Mouse (Mus musculus) embryo, embryonic 10.5 days (tissue): ENCODE results near the gene Nlgn2.

Experiments used
- DNase-seq: peaks from one replicate; pipeline ENCODE4 v3.0.0-alpha.2; 2015; ENCODE audit warnings: low spot score

The Nlgn2 gene

GRCm38 (mm10) chr11:69822080-69822479, 15.5 kb downstream of the Nlgn2 start, which contains the start of gene Spem1:
Gene Spem1 (minus strand): TSS chr11:69822180.
- DNase-seq = no peak

GRCm38 (mm10) chr11:69818871-69819270, 18.7 kb downstream of the Nlgn2 start:
- DNase-seq = no peak

- DNase-seq = no peak
Measured at GRCm38 (mm10) chr11:69818365-69818764, 19.2 kb downstream of the Nlgn2 start, which contains the start of gene Spem2. Gene Spem2 (minus strand): TSS chr11:69818465.

DNA sequence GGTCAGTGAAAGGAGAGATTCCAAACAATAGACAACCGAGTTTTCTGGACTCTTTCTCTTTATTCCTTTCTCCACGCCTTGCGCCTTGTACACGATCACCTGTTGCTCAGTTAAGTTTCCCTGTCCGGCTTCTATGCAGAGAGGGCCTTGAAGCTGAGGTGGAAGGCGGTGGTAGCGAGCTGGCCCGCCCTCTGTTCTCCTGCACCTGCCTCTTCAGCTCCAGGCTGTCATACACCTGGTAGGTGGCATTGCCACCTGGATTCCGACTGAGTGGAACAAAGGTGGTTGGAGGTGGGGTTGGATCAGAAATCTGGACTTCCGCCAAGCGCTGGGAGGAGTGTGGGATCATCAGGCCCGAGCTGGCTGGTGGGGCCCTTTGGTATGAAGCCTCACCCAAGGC, 21.1 kb downstream of the Nlgn2 start:
- no peak for DNase-seq

DNA sequence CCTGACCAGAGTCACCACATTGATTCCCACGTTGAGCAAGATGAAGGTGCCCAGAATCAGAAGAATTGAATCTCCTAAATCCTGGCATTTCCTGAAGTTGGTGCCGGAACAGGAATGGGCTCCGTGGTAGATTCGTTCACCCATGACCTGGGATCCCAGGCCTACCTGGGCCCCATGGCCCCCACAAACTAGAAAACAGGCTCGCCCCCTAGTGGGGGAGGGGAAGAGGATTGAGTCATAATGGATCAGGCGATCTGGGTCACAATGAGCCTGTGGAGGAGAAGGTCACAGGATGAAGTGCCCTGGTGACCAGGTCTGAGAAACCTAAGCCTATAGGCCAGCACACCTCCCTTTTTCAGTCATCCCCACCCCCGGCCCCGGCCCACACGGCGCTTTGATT, 22.4 kb downstream of the Nlgn2 start, which contains the start of gene Gm39566:
Gene Gm39566 (minus strand): TSS at position 144 of the 400 bp plus-strand sequence.
- DNase-seq = no peak

GRCm38 (mm10) chr11:69810280-69810679, 27.3 kb downstream of the Nlgn2 start:
- DNase-seq = no peak

DNA sequence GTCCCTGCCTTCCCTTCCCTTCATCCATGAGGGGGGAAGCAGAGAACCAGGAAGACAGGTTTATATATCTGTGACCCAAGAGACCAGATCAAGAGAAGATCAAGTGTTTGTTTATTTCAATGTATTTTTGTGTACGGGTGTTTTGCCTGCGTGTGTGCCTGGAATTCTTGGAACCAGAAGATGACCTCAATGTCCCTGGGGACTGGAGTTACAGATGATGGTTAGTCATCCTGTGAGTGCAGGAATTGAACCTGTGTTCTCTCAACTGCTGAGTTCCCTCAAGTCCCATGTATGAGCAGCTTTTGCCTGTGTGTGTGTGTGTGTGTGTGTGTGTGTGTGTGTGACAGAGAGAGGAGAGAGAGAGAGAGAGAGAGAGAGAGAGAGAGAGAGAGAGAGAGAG, 29.9 kb downstream of the Nlgn2 start:
- DNase-seq = no peak

DNA sequence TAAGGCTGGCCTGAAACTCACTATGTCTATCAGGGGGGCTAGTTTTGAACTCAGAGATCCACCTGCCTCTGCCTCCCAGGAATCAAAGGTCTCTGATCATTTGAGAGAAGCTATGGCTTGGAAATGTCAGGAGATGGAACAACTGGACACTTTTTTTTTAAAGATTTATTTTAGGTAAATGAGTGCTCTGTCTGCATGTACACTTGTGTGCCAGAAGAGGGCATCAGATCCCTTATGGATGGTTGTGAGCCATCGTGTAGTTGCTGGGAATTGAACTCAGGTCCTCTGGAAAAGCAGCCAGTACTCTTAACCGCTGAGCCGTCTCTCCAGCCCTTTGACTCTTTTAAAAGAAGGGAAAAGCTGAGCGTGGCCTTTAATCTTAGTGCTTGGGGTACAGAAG, 31.2 kb downstream of the Nlgn2 start:
- no peak for DNase-seq

- peak; percentile 22 for DNase-seq
Measured at GRCm38 (mm10) chr11:69804972-69805909, 32.3 kb downstream of the Nlgn2 start, which contains the start of gene Tmem102. Gene Tmem102 (minus strand): TSS chr11:69805624.

DNA sequence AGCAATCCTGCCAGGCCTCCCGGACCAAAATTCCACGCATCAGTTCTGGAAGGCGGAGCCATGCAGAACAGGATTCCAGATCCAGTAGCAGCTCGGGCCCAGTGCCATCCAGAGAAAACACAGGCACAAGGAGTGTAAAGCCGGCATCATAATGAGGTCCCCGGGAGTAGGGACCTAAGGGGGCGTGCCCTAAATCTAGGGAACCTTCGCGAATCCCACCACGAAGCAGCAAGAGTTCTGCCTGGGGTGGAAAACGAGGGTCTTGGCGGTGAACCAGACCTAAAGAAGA, 33.0 kb downstream of the Nlgn2 start:
- peak; percentile 26 for DNase-seq

- peak; percentile 80 for DNase-seq
Measured at GRCm38 (mm10) chr11:69803786-69804651, 33.6 kb downstream of the Nlgn2 start.

GRCm38 (mm10) chr11:69803328-69803727, 34.3 kb downstream of the Nlgn2 start:
- DNase-seq = no peak

- DNase-seq = peak; percentile 83
Measured at GRCm38 (mm10) chr11:69802648-69803105, 34.9 kb downstream of the Nlgn2 start.

GRCm38 (mm10) chr11:69801379-69801977, 36.1 kb downstream of the Nlgn2 start, which contains the start of gene Fgf11:
Gene Fgf11 (minus strand): TSS chr11:69801857.
- peak; percentile 11 for DNase-seq

GRCm38 (mm10) chr11:69800392-69801197, 37.0 kb downstream of the Nlgn2 start:
- DNase-seq = peak; percentile 85

- no peak for DNase-seq
Measured at GRCm38 (mm10) chr11:69800138-69800391, 37.5 kb downstream of the Nlgn2 start.

DNA sequence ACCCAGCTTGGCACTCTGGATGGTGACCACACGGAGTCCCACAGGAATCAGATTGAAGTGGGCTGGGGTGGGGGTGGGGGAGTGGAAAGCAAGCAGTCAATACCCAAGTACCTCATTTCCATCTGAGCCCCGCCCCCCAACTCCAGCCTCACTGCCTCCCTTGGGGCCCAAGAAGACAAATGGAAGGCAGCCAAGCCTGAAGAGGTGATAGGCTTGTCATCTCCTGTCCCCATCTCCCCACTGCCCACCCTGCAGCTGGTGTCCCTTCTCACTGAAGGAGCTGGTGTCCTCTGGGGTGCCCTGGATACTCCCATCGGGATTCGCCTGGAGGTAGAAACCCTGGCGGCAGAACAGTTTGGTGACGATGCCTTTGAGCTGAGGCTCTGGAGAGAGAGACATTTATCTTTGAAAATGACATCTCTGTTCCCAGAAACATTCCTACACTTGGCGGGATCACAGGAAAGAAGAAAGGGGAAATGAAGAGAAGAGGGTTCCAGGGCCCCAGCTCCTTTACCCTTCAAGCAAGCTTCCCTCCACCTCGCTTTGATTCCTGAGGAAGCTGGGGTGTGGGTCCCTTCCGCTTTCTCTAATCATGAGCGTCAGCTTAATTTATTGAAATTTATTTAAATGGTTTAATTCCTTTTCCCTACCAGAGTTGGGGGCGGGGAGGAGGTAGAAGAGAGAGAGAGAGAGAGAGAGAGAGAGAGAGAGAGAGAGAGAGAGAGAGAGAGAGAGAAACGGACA, 38.0 kb downstream of the Nlgn2 start:
- peak; percentile 63 for DNase-seq

- DNase-seq = no peak
Measured at GRCm38 (mm10) chr11:69797924-69798323, 39.7 kb downstream of the Nlgn2 start.

DNA sequence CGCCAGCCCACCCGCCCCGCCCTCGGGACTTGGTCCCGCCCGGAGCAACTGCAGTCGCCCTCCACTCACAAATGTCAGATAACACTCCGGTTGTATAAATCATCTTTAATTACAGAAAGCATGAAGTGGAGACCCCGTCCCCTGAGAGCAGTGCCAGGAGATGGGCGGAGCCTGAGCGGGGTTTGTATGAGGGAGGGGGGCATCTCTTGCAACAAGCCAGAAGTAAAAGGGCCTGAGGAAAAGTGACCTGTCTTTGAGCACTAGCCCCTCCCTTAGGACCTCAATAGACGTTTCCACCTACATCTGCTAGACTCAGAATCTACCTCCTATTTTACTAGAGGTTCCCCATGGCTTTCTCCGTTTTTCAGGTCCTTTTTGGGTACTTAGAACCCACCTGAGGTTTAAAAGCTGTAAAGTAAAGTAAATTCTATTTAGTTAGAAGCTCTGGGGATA, 41.6 kb downstream of the Nlgn2 start:
- DNase-seq = peak; percentile 27

- DNase-seq = peak; percentile 97
Measured at GRCm38 (mm10) chr11:69795168-69795982, 42.2 kb downstream of the Nlgn2 start, which contains the start of gene Chrnb1. Gene Chrnb1 (minus strand): TSS chr11:69795943.
